Mouse (Mus musculus) left cerebral cortex, postnatal 10 days (tissue): ENCODE measurements around the gene Plcd1. TPM values are rescaled to one million over a fixed set of nuclear protein-coding genes. Genes with fewer than 3 reads are reported as not detected.

Experiments
- DNase-seq, 2 experiments: peaks; one replicate each; pipeline ENCODE4 v3.0.0; 2021 to 2022; ENCODE audit warnings: low spot score in 2 of 2, mixed read lengths in 1 of 2; ENCODE audit errors: extremely low spot score in 1 of 2
- intact Hi-C: fragments of 180-260 bp; cut with DNase I; formaldehyde crosslinking; loops from one replicate; pipeline ENCODE4 v1.15.1; 2025
- total RNA-seq, 2 experiments: library from RNA; stranded (reverse); gene quantifications; 2 replicates each; pipeline ENCODE4 v1.2.3; 2021

Gene Plcd1
- total RNA-seq: 10 to 100 TPM; 10.1 to 11.9 TPM

DNA sequence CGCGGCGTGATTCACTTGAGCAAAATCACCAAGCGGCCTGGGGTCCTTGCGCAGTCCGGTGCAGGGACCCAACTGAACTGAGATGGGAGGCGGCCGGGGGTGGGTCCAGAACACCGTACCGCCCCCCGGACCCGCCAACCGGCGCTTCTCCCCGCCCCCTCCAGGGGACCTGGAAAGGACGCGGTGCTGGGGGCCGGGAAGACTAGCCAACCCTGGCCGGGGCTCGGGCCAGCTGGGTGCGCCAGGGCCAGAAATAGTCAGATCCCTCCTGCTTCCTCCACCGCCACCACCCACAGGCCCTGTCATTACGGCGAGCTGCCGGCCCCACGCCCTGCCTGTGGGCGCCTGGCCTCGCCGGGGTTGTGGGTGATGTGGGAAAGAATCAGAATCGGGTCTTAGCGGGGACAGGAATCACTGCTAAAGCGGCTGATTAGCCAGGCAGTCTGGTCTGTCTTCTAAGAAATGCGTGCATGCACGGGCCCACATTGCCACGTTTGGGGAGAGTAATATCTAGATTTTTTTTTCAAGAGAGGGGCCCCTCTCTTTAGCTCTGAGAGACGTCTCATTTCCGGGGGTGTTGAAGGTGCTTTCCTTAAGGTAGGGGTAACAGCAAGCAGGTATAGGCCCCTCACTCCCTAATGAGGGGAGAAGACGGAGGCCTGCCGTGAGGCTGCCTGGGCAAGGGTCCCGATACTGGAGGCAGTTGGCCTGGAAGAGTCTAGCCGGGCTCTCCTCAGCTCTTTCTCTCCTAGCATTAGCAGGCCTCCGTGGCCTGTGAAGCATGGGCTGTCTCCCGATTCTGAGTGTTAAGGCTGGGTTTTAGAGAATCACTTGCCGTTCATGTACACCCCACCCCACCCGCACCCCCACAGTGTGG lies at the start of gene Plcd1:
TSS of gene Plcd1 (minus strand) at position 84 of the 877 bp plus-strand sequence.
- intact Hi-C loops: no loop called here
- DNase-seq: peak; percentile 84 to 95

DNA sequence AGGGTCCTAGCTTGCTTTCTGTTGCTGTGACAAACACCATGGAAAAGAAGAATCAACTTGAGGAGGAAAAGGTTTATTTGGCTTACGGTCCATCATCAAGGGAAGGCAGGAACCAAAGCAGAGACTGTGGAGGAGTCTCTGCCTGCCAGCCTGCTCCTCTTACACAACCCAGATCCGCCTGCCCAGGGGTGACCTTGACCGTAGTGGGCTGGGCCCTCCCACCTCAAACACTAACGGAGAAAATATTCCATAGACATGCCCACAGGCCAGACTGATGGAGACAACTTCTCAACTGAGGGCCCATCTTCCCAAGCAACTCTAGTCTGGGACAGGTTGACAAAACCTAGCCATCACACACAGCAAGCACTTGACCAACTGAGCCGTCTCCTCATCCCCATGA lies 48.8 kb upstream of the Plcd1 start:
- intact Hi-C loops: no loop called here
- DNase-seq: no peak

DNA sequence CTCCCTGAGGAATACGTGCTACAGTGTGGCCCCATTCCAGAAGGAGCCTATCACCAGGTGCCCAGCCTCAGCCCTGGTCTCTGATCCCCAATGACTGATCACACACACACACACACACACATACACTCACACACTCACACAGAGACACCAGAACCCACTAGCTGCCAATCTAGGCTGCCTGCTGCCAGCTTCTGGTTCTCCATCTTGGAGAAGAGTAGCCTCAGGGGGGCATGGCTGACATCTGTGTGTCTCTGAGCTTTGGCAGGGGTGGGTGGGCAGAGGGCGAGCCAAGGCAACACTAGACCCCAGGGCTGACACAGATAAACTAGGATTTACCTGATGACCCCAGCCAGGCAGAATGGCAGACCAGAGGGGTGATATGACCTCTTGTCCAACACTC lies 45.5 kb upstream of the Plcd1 start:
- intact Hi-C loops: no loop called here
- no peak for DNase-seq

DNA sequence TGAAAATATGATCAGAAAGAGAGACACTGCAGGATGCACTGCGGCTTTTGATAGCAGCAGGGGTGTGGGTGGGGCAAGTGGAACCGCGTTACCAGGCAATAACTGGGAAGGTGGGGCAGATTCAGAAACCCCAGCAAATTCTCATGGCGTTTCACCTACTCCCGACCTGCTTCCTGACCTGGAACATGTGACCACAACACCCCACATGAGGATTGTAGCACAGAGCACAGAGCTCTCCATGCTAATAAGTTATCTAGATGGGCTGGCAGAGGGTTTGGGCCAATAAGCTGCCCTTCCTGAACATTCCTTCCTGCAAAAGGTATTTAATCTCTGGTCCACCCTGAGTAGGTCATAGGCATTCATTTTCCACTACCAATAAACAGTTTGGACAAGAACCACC lies 37.4 kb upstream of the Plcd1 start:
- intact Hi-C loops: no loop called here
- DNase-seq: no peak

DNA sequence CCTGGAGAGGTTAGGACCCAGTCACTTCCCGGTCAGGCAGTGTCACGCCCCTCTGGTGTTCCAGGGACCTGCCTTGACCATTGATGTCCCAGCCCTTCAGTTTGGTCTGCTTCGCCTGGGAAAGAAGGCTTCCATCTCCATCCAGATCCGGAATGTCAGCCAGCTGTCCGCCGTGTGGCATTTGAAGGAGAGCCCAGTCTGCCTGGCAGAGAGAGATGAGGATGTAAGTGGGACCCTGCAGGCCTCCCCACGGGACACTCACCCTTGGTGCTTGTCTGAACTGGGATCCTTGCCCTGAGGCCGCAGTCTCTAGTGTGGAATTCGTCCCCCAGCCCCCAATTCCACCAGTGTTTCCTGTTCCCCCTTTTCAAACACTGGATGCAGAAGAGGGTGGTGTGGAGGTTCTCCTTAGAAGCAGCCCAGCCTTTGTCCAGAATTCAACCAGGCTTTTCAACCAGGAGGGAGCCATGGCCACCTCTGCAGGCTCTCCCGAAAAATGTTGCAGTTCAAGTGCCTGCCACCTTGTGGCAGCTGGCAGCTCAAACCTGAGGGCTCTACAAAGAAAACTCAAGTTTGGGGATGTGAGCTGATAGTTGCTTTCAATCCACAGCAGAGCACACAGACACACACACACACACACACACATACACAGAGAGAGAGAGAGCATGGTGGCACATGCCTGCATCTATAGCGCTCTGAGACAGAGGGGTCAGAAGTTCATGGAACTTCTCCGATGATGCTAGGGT lies 35.3 kb upstream of the Plcd1 start:
- no peak for DNase-seq
- intact Hi-C loops: no loop called here

DNA sequence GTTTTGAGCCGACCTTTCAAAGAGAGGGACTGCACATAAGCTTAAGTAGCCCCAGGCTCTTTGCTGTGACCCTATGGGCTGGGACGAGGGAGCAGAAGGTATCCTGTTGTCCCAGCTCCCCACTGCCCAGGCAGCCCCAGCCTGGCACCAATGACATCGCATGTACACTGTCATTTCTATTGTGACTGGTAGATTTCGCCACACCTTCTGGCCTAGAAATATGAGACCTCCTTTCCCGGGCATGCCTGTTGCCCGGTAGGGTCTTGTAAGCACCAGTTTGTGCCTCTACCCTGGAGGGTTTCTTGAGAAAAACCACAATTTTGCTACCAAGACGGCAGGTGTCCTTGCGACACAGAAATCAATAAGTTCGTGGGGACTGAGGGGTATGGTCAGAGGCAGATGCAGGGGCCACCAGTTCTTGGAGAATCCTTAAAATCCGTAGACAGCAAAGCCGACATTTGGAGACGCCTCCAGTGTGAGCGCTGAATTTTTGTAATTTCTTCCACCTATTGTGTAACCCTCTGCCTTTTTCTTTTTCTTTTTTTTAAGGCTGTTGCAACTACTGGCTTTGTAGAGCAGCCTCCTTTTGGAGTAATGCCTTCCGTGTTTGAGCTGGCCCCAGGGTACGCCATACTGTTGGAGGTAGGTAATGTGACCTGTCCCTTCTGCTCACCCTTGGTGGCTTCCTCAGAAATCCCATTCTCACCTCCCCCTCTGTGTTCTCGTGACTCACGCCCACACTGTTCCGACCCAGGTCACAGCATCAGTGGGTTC lies 29.5 kb upstream of the Plcd1 start:
- intact Hi-C loops: no loop called here
- DNase-seq: no peak

DNA sequence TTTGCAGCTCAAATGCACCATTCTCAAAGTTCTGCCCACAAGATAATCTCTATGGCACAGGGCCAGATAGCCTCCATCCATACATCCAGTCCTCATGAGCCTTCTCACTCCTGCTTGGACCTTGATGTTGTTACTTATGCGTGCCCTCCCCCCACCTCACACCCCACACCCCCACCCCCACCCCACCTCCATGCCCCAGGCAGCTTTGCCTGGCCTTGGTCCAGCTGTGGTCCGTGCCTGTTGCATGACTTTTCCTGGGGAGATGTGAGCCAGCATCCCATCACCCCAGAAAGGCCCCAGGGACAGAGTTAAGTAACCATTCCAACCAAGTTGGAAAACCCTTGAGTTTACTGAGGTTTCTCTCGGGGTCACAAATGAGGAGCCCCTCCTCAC lies 26.9 kb upstream of the Plcd1 start:
- DNase-seq: no peak
- intact Hi-C loops: no loop called here

DNA sequence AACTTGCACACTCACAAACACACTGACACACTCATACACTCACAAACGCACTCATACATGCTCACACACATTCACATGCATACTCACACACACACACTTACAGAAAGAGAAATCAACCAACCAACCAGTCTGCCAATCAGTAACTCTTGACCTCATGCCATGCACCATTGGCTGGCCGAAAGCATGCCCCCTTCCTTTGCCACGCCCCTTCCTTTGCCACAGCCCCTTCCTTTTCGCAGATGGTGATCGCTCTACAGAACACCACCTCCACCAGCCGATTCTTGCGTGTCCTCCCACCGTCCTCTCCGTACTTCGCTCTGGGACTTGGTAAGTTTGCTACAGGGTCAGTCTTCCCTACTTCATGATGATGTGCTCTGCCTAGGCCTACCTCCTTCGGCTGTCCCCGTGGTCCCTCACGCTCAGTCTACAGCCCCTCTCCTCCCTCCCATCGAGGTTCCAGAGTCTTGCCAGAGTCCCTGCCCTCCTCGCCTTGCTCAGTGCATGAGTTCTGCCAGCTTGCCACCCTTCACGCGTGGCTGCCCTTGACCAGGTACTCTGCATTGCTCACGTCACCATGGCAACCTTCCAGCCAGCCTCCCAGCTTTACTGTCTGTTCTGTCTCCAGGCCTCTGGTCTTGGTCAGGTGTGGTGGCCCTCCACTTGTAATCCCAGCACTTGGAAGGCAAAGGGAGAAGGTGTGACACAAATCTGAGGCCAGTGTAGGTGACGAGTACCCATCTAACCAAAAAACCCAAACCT lies 26.3 kb upstream of the Plcd1 start:
- DNase-seq: no peak
- intact Hi-C loops: no loop called here

DNA sequence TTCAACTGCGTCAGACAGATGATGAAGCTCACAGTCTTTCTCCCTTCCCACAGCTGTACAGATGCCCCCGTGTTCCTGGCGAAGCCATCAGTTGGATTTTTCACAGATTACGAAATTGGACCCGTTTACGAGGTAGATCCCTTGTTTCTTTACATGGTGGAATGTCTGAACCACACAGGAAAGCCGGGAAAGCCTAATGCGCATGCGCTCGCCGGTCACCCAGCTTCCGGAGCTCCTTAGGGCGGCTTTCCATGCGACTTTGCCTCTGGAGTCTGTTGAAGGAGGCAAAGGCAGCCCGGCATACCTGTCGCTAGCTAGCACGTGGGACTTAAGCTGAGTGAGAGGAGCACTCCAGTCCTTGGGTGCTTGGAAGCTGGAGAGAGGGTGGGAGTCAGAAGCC lies 21.6 kb upstream of the Plcd1 start:
- no peak for DNase-seq
- intact Hi-C loops: no loop called here

DNA sequence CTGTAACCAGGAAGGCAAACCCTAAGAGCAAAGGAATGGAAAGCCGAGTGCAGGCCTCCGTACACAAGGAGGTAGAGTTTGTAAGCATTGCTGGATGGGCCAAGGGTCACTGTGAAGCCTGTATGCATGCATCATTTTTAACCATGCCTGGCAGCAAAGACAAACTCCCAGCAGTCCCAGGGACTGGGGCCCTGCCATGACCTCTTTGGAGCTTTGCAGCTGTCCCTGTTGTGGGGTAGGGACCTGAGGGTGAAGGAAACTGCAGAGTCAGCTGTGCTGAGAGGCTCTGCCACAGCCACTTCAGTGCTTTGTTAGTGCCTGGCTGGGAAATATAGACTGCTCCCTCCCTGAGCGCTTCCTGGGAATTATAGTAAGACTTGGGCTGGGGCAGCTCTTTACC lies 17.3 kb upstream of the Plcd1 start:
- intact Hi-C loops: no loop called here

DNA sequence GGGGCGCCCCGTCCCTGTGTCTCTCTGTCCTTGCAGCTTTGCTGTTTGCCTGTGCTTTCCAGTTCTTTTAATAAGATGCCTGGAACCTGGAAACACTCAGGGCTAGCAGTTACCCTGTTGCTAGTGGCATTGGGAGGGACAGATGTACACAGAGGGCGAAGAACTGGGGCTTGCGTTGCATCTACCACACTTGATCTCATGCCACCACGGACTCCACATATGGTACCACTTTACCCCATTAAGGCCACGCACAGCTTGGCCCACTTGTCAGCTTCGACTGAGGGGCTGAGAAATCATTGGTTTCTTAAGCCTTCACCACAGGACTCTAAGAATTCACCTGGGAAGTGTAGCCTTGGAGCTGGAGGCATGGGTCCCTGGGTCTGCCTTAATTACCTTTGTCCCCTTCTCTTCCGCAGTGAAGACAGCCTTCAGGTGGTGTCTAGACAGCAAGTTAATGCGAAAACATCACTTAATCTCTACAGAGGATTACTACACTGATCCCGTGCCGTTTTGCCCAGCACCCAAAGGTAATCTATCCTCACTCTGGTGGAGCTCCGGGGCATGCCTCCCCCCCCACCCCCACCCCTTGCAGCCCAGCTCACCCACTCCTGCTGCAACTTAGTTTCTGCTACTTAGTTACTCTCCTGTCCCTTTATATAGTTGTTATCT lies 16.5 kb upstream of the Plcd1 start:
- intact Hi-C loops: no loop called here
- DNase-seq: no peak

More for the DNA sequence above, 17.3 kb upstream of the Plcd1 start:
- DNase-seq: no peak

DNA sequence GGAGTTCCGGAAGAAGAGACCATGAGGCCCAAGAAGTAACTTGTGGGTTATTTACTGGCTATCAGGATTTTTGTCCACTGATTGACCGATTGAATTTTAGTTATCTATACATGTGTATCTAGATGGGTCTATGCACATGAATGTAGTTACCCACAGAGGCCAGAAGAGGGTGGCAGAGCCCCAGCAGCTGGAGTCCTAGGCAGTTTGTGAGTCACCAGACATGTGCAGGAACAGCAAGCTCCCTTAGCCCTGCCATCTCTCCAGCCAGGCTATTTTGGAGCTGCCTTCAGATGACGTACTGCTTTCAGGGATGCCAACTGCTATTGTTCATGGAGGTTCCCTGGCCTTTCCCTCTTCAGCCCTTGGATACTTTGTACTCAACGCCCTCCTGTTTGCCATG lies 14.3 kb upstream of the Plcd1 start:
- intact Hi-C loops: no loop called here
- DNase-seq: no peak

DNA sequence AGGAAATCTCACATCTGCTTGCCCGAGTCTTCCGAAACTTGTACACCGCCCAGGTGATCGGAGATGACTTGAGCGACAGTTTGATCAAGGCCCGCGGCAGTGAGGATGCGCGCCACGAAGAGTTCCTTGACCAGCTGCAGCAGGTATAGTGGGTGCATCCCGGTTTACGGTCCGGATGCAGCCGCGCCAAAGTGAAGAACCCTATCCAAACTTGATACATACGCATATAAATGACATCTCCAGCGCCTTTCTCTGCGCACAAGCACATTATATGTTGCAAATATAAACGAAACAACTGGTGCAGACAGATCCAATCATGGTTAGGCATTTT lies 9.4 kb upstream of the Plcd1 start:
- no peak for DNase-seq
- intact Hi-C loops: no loop called here

DNA sequence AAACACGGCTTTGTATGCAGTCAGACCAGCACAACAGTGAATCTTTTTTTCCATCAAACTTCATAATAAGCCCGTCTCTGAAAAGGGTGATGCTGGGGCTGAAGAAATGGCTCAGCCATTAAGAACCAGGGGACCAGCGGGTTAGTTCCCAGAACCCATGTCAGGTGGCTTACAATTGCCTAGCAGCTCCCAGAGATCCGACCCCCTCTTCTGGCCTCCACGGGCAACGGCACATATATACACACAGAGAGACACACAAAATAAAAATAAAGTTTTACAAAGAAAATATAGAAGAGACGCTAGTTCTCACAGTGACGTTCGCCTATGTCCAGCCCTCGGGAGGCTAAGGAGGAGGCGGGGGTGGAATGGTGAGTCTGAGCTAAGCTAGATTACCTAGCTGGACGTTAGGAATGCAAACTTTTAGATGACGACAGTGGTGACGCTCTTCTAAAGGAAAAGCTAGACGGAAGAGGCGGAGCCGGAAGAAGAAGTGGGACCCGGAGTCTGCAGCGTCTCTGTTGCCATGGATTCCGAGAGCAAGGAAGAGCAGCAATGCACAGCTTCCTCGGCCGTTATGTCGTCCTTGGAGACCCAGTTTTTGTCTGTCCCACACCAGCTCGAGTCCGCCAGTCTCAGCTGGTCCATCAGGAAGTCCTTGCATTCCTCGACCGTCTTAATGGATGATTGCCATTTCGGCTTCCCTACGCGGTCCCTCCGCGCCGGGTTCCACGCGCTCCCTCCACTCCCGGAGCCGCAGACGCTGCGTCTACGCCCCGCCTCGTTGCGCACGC lies 8.9 kb upstream of the Plcd1 start, which contains the start of gene Dlec1:
TSS of gene Dlec1 (plus strand) at position 487 of the 791 bp plus-strand sequence.
- intact Hi-C loops: no loop called here
- DNase-seq: peak; percentile 81 to 82

DNA sequence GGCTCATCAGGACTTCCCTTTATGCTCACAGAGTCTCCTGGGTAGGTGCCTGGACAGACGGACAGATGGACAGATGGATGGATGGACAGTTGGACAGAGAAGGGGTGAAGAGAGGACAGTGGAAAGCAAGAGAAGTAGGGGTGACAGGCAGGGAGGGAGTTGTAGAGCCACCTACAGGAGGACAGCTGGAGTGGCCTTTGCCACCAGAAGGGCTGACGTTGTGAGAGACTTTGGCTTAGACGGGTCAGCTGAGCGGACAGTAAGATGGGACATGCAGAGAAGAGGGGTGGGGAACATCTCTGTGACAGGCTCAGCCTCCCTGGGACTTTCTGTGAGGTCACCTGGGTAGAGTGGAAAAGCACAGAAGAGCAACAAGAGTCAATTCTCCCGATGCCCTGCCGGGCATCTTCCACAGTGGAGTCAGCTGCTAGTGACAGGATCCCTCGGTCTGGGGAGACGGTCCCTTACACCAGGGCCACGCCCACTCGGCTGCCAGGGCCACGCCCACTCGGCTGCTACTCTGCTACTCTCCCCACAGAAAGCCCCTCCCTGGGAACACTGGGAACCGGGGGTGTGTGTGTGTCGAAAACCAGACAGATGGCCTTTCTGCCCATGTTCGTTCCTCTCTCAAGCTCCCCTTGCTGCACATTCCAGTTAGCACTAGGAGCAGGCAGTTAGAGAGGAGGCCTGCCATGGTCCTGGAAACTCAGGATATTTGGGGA lies 7.0 kb upstream of the Plcd1 start:
- intact Hi-C loops: no loop called here
- DNase-seq: peak in 1 of 2 experiments; percentile 74

DNA sequence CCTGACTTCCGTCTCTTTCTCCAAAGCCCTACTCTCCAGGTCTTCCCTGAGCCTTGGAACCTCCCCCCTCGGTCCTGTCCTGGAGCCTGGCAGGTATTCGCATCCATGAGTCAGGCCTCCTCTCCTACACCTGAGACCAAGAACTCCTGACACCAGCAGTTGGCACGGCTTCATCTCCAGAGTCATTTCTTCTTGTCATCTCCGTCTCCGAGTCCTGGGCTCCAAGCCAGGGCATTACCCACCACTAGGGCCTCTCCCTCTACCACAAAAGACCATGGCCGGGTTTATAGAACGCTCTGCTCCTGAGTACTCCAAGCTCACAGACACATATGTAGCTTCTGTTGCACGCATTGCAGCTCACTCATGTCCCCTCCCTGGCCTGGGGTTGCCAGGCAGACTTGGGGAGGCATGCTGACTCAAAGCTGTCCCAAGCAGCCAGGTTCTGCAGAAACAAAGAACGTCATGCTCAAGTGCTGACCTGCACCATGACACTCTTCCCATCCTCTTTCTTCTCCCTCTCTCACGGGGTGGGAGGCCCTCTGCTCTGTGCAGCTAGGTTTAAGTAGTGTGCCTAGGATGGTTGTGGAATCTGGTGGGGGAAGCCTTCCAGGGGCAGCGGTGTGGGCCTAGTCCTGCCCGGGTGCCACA lies 1.3 kb upstream of the Plcd1 start:
- no peak for DNase-seq
- intact Hi-C loops: no loop called here
